Mouse (Mus musculus) liver, embryonic 14.5 days (tissue): ENCODE results near the gene Dydc2. TPM values are rescaled to one million over a fixed set of nuclear protein-coding genes. Genes with fewer than 3 reads are reported as not detected.
"Not testable (repeated sequence)": the region's sequence is repeated elsewhere in the genome, so short reads cannot be mapped to it uniquely, and the experiment has no call there.

Experiments used
- ATAC-seq: fragments of 200-750 bp; cut with Nextera tagmentation; 2 replicates; pipeline ENCODE4 v1.8.0; 2017; ENCODE audit warnings: moderate number of reproducible peaks, mild to moderate bottlenecking, moderate library complexity; ENCODE audit not compliant: insufficient read depth
- DNase-seq, 3 experiments: peaks; one replicate each; pipeline ENCODE4 v3.0.0-alpha.2; 2012 to 2013; ENCODE audit warnings: low read depth in 3 of 3, low spot score in 3 of 3
- H3K27ac ChIP-seq: fragments of 300-500 bp; sonication (generic); 2 replicates; pipeline ENCODE4 v1.5.1; 2014; ENCODE audit warnings: moderate library complexity, mild to moderate bottlenecking, control low read depth, inconsistent platforms
- H3K27me3 ChIP-seq: fragments of 300-500 bp; sonication (generic); 2 replicates; pipeline ENCODE4 v1.6.1; 2014; ENCODE audit warnings: mild to moderate bottlenecking, low read length, moderate library complexity; ENCODE audit not compliant: control insufficient read depth, insufficient read depth
- H3K36me3 ChIP-seq: fragments of 300-500 bp; sonication (generic); replicated peaks from 2 replicates; pipeline ENCODE4 v1.6.1; 2014; ENCODE audit warnings: low read depth; ENCODE audit not compliant: control insufficient read depth, insufficient read depth
- H3K4me1 ChIP-seq, 2 experiments: fragments of 200-500 bp in 1 of 2; fragments of 300-500 bp in 1 of 2; sonication (generic) in 1 of 2; replicated peaks; 2 replicates each; pipeline ENCODE4 v1.6.1; 2012 to 2014; ENCODE audit warnings: antibody characterized with exemption in 1 of 2, inconsistent platforms in 1 of 2, low read length in 1 of 2; ENCODE audit not compliant: control insufficient read depth in 2 of 2, insufficient read depth in 2 of 2
- H3K4me2 ChIP-seq: fragments of 300-500 bp; sonication (generic); 2 replicates; pipeline ENCODE4 v1.6.1; 2014; ENCODE audit warnings: low read depth, mild to moderate bottlenecking, control low read depth, moderate library complexity
- H3K4me3 ChIP-seq, 2 experiments: fragments of 200-500 bp in 1 of 2; fragments of 300-500 bp in 1 of 2; sonication (generic) in 1 of 2; 2 replicates each; pipeline ENCODE4 v1.5.1; 2012 to 2014; ENCODE audit warnings: low read depth in 2 of 2, low read length in 2 of 2, mild to moderate bottlenecking in 2 of 2, control low read depth in 1 of 2, inconsistent platforms in 1 of 2, moderate library complexity in 1 of 2; ENCODE audit not compliant: insufficient read depth in 1 of 2
- H3K9ac ChIP-seq: fragments of 300-500 bp; sonication (generic); replicated peaks from 2 replicates; pipeline ENCODE4 v1.6.1; 2014; ENCODE audit warnings: mild to moderate bottlenecking, control low read depth, moderate library complexity
- H3K9me3 ChIP-seq: fragments of 300-500 bp; sonication (generic); 2 replicates; pipeline ENCODE4 v1.6.1; 2016; ENCODE audit warnings: low read length, mixed read lengths; ENCODE audit not compliant: control insufficient read depth
- CTCF ChIP-seq: IDR thresholded peaks from 2 replicates; pipeline ENCODE4 v1.5.1; 2016; ENCODE audit warnings: antibody characterized with exemption, low read depth, control low read depth
- EP300 ChIP-seq: IDR thresholded peaks from 2 replicates; pipeline ENCODE4 v1.6.1; 2016; ENCODE audit warnings: antibody characterized with exemption, low read depth
- WGBS: fragments of 180-500 bp; shearing (Covaris S2); extraction: QIAGEN DNeasy Blood & Tissue Kit; methylation state at CpG from one replicate; pipeline ENCODE4 v1.1.7; 2014; ENCODE audit not compliant: insufficient replicate concordance; 5-methylcytosine and 5-hydroxymethylcytosine counted together
- polyA plus RNA-seq, 2 experiments: library from polyadenylated mRNA; depleted of rRNA in 1 of 2; stranded (reverse) in 1 of 2; unstranded in 1 of 2; fragments of >200 nt; fragmentation: Nextera tagmentation in 1 of 2; extraction: Ambion mirVana in 1 of 2; gene quantifications; 2 replicates each; pipeline versions ENCODE4 v1.2.1 to v1.2.3; 2012 to 2014

Dydc2 gene
- polyA plus RNA-seq, 2 experiments, result not detected

- Histone ChIP-seq H3K27ac (no peak within 1 kb of the TSS), H3K4me1 (peaks cover 0 to 9% of the 10 kb centered on the region in 2 experiments; a peak in 2 of 4 replicates), H3K27me3 (no peaks in the 10 kb centered on the region), H3K36me3 (no peaks in the 10 kb centered on the region), H3K4me3 (peak within 1 kb of the TSS; percentile 35 to 46), H3K4me2 (peak within 1 kb of the TSS; percentile 47), H3K9me3 (no peaks in the 10 kb centered on the region), H3K9ac (no peak within 1 kb of the TSS)
- TF ChIP-seq CTCF (no peak), EP300 (no peak)
- DNase-seq (no peak), ATAC-seq (no peak)
- WGBS, result 13% methylated on average over 23 of the region's 23 CpGs
Observed at GRCm38 (mm10) chr14:41072229-41072943, 3.4 kb upstream of the Dydc2 start, which contains the start of gene Dydc1. Dydc1 (plus strand) TSS chr14:41072911.

GRCm38 (mm10) chr14:41070343-41070742 lies 1.3 kb upstream of the Dydc2 start:
- no peak overlapping the region for H3K27ac ChIP-seq
- H3K4me1 ChIP-seq, result peaks cover 6 to 18% of the 10 kb centered on the region in 2 experiments; a peak in 3 of 4 replicates
- DNase-seq (no peak), ATAC-seq (peak; percentile 76)
- H3K9ac ChIP-seq, result no peak overlapping the region
- H3K4me2 ChIP-seq, result no peak overlapping the region
- TF ChIP-seq EP300 (peak; percentile 20; the same call in 1 of the 2 replicates), CTCF (no peak)
- WGBS, result 40% methylated on average over 3 of the region's 3 CpGs
- no peaks in the 10 kb centered on the region for H3K36me3 ChIP-seq
- no peaks in the 10 kb centered on the region for H3K9me3 ChIP-seq
- no peaks in the 10 kb centered on the region for H3K27me3 ChIP-seq
- H3K4me3 ChIP-seq, result no peak overlapping the region

DNA sequence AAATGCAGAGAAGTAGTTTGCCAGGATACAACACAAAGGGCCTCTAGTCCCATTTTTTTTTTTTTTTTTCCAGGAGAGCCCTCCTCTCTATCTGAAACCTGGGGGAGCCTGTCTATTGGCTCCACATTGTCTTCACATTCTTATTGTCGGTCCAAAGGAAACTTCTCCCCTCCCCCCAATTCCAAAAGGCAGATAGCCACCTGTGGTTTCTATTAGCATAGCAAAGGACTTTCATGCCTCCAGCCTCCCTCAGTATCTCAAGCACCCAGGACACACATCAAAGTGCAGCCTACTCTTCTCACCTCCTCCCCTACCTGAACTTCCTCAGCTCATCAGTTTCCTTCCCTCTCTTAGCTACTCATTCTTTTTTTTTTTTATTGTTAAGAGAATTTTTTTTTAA lies 2.6 kb downstream of the Dydc2 start:
- TF ChIP-seq CTCF (no peak), EP300 (no peak)
- H3K4me1 ChIP-seq, result peaks cover 9 to 24% of the 10 kb centered on the region in 2 experiments; a peak in 3 of 4 replicates
- H3K9me3 ChIP-seq, result no peaks in the 10 kb centered on the region
- no peaks in the 10 kb centered on the region for H3K36me3 ChIP-seq
- DNase-seq (no peak), ATAC-seq (no peak)
- no peak overlapping the region for H3K27ac ChIP-seq
- no peak overlapping the region for H3K4me3 ChIP-seq
- no peaks in the 10 kb centered on the region for H3K27me3 ChIP-seq
- WGBS, result 4% methylated on average over 1 of the region's 1 CpGs
- no peak overlapping the region for H3K9ac ChIP-seq
- no peak overlapping the region for H3K4me2 ChIP-seq

DNA sequence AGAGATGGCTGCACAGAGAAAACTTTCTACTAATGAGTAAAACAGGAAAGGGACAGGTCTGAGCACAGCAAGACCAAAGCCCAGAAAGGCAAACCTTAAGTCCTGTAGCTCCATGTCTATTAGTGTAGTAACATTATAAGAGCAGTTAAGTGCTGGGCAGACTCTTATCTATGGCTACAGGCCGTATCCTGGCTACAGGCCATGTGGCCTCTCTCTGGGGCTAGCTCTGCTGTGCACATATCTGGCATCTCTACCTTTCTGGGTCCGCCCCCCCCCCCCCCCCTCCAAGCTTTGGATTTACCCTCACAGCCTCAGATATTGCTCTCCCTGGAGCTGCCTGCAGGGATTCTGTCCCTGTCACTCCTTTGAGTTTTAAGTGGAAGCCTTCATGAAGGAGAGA lies 3.8 kb downstream of the Dydc2 start:
- Histone ChIP-seq H3K4me3 (no peak overlapping the region), H3K36me3 (no peaks in the 10 kb centered on the region), H3K9ac (no peak overlapping the region), H3K27me3 (no peaks in the 10 kb centered on the region), H3K4me2 (no peak overlapping the region), H3K4me1 (peaks cover 9 to 17% of the 10 kb centered on the region in 2 experiments; a peak in 3 of 4 replicates), H3K9me3 (no peaks in the 10 kb centered on the region), H3K27ac (no peak overlapping the region)
- TF ChIP-seq CTCF (peak; percentile 18; the same call in 1 of the 2 replicates), EP300 (peak; percentile 51; the same call in 1 of the 2 replicates)
- 3% methylated on average over 2 of the region's 2 CpGs for WGBS
- peak; percentile 95 for ATAC-seq
- peak; percentile 14 to 20 (median 17) for DNase-seq

- not testable (repeated sequence) for H3K36me3 ChIP-seq, H3K27me3 ChIP-seq, H3K9me3 ChIP-seq, H3K4me1 ChIP-seq, H3K4me2 ChIP-seq, H3K9ac ChIP-seq, DNase-seq, H3K4me3 ChIP-seq, H3K27ac ChIP-seq, ATAC-seq
- WGBS, result 46% methylated on average over 3 of the region's 4 CpGs
Observed at GRCm38 (mm10) chr14:41053190-41053589, 15.8 kb downstream of the Dydc2 start.
